Mouse (Mus musculus) gastrocnemius, postnatal 36 days (tissue): ENCODE data around the gene Stbd1. TPM values are rescaled to one million over a fixed set of nuclear protein-coding genes. Genes with fewer than 3 reads are reported as not detected.

Source experiments
- DNase-seq, 2 experiments: peaks; one replicate each; pipeline ENCODE4 v3.0.0; 2022
- intact Hi-C: fragments of 180-260 bp; cut with DNase I; formaldehyde crosslinking; loops from one replicate; pipeline ENCODE4 v1.15.1; 2025
- total RNA-seq, 2 experiments: library from RNA; stranded (reverse); gene quantifications; 2 replicates each; pipeline ENCODE4 v1.2.3; 2021

The Stbd1 gene
- total RNA-seq, 2 experiments from 2014 or later = 45.5 to 66.2 TPM

- intact Hi-C loops = no loop called here
- no peak for DNase-seq
These were observed 25.1 kb downstream of the Stbd1 start for GRCm38 (mm10) chr5:92627896-92628295.

- intact Hi-C loops = no loop called here
- DNase-seq = no peak
These were observed 30.7 kb downstream of the Stbd1 start for GRCm38 (mm10) chr5:92633526-92633925.

GRCm38 (mm10) chr5:92634916-92635315, 32.1 kb downstream of the Stbd1 start:
- DNase-seq = no peak
- intact Hi-C loops = no loop called here

GRCm38 (mm10) chr5:92635891-92636290, 33.0 kb downstream of the Stbd1 start:
- intact Hi-C loops = no loop called here

GRCm38 (mm10) chr5:92640861-92641260, 38.0 kb downstream of the Stbd1 start:
- intact Hi-C loops = no loop called here
- no peak for DNase-seq

More at GRCm38 (mm10) chr5:92635891-92636290, 33.0 kb downstream of the Stbd1 start:
- no peak for DNase-seq

Other genes starting within 250 kb of the Stbd1 start
- gene Nup54, start 167.8 kb upstream of the Stbd1 start, total RNA-seq = 1 to 10 TPM; 8.1 to 8.2 TPM
- 10 to 100 TPM; 69.8 to 76.7 TPM for gene Scarb2, start 96.2 kb upstream of the Stbd1 start, total RNA-seq
- not detected for gene Fam47e, start 48.0 kb upstream of the Stbd1 start, total RNA-seq
- under 1 TPM; 0.42 to 0.61 TPM for gene Ccdc158, start 72.2 kb downstream of the Stbd1 start, total RNA-seq
- gene Shroom3, start 80.4 kb downstream of the Stbd1 start, total RNA-seq = under 1 TPM; 0.43 to 0.54 TPM